19 mouse cellular contexts compared by ENCODE assay signal in the genomic region with DNA sequence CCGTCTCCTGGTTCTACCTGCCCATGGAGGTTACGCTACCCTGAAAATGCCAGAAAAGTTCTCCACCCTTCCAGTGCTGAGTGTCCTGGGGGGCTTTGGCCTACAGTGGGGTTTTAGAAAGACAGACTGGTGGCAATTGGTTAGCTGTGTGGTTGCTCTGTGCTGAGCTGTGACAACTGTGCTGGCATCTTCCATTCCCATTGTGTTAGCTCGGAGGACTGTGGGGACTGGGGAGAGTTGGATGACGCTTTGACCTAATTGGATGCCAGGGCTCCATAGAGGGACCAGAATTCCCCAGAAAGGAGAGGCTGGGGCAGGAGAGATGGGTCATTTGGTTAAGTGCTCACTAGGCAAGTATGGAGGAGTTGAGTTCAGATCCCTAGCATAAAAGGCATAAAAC. TPM values are rescaled to one million over a fixed set of nuclear protein-coding genes. Genes with fewer than 3 reads are reported as not detected.
A peak's percentile ranks its signal among the peaks of the same experiment; 100 is the strongest.
DNase-seq lines count a peak whose midpoint lies in the region; ATAC-seq and TF ChIP-seq lines count a peak whose summit lies in the region.
"Had no signal": no experiment of that assay in that cellular context is flagged by ENCODE, and none has a peak within 500 bp of the region (broad histone marks: within the 10 kb centered on the region; RNA-seq: fewer than 3 reads in every experiment).

No protein-coding gene starts in this region.

- H3K4me3 ChIP-seq in layer of hippocampus, adult 2 months, result no peak overlapping the region
- H3K4me3 ChIP-seq in lung, postnatal 0 days (ENCODE audit: low read depth, low read length), result no peak overlapping the region
- H3K4me3 ChIP-seq in brown adipose tissue, adult 24 weeks (ENCODE audit: insufficient read depth, low read depth, low read length), result no peak overlapping the region
- H3K4me3 ChIP-seq: embryonic facial prominence, embryonic 10.5 days; forebrain, embryonic 13.5 days; heart, adult 2 months; heart, embryonic 15.5 days; hindbrain, embryonic 13.5 days; intestine, embryonic 15.5 days had no signal

- ATAC-seq in lung, postnatal 0 days, result no peak
- ATAC-seq: forebrain, embryonic 13.5 days; forebrain, postnatal 0 days; hindbrain, postnatal 0 days; intestine, embryonic 15.5 days had no signal

- TF ChIP-seq CTCF in layer of hippocampus, adult 2 months (conservative IDR thresholded peaks at IDR 0.05), result no peak
- TF ChIP-seq CTCF in lung, postnatal 0 days (IDR thresholded peaks at IDR 0.05), result no peak

- H3K27ac ChIP-seq in layer of hippocampus, adult 2 months, result peak overlapping the region; percentile 28
- peak overlapping the region; percentile 94; the same call in 1 of the 2 replicates for H3K27ac ChIP-seq in lung, postnatal 0 days (ENCODE audit: low read length)
- peak overlapping the region; percentile 19; the same call in 1 of the 2 replicates for H3K27ac ChIP-seq in brown adipose tissue, adult 24 weeks (replicated peaks; ENCODE audit: low read depth, low read length)
- H3K27ac ChIP-seq: forebrain, embryonic 13.5 days; heart, adult 2 months; hindbrain, embryonic 13.5 days; hindbrain, postnatal 0 days; intestine, embryonic 15.5 days had no signal

- no peaks in the 10 kb centered on the region for H3K27me3 ChIP-seq in lung, postnatal 0 days (replicated peaks; ENCODE audit: insufficient read depth, low read length)
- H3K27me3 ChIP-seq: forebrain, embryonic 13.5 days; heart, embryonic 15.5 days; hindbrain, embryonic 13.5 days; intestine, embryonic 15.5 days had no signal

- TF ChIP-seq EP300 in lung, postnatal 0 days (IDR thresholded peaks at IDR 0.05), result no peak

- peaks cover 40% of the 10 kb centered on the region for H3K4me1 ChIP-seq in lung, postnatal 0 days (ENCODE audit: insufficient read depth, low read depth, low read length)
- peaks cover 28% of the 10 kb centered on the region for H3K4me1 ChIP-seq in brown adipose tissue, adult 24 weeks (ENCODE audit: control insufficient read depth, insufficient read depth, insufficient read length, low read length)

- H3K36me3 ChIP-seq in lung, postnatal 0 days (ENCODE audit: insufficient read depth, low read length), result peaks cover 20% of the 10 kb centered on the region; the same call in 1 of the 2 replicates

- WGBS in lung, postnatal 0 days, result 83% methylated on average over 4 of the region's 4 CpGs

- DNase-seq in layer of hippocampus, adult 2 months (ENCODE audit: low spot score in 2 of 2), result no peak
- DNase-seq in layer of hippocampus, adult 9-10 months (ENCODE audit: low spot score), result no peak
- no peak for DNase-seq in lung, postnatal 0 days (ENCODE audit: low spot score)
- no peak for DNase-seq in lung, postnatal 4 days
- no peak for DNase-seq in right cerebral cortex, postnatal 4 days
- DNase-seq: adrenal gland, postnatal 10 days; cerebellum, adult 8-10 months; forebrain, postnatal 0 days; gastrocnemius, postnatal 14 days; heart, adult 2 months; heart, postnatal 14 days had no signal

- H3K9ac ChIP-seq in lung, postnatal 0 days (replicated peaks; ENCODE audit: low read depth), result no peak overlapping the region
- H3K9ac ChIP-seq: forebrain, embryonic 13.5 days; forebrain, postnatal 0 days; heart, embryonic 15.5 days; hindbrain, embryonic 13.5 days; intestine, embryonic 15.5 days had no signal

- no peaks in the 10 kb centered on the region for H3K9me3 ChIP-seq in lung, postnatal 0 days (ENCODE audit: low read length)
- H3K9me3 ChIP-seq: embryonic facial prominence, embryonic 10.5 days; forebrain, embryonic 13.5 days; heart, embryonic 15.5 days; hindbrain, embryonic 13.5 days; intestine, embryonic 15.5 days had no signal

- H3K4me2 ChIP-seq in lung, postnatal 0 days (replicated peaks; ENCODE audit: low read depth, low read length), result no peak overlapping the region
- H3K4me2 ChIP-seq: forebrain, embryonic 13.5 days; heart, embryonic 11.5 days; heart, embryonic 15.5 days; hindbrain, embryonic 13.5 days; intestine, embryonic 15.5 days had no signal

RNA-seq across cellular contexts. Expression of gene Eva1b, which starts 13.3 kb away (rescaled TPM):
- total RNA-seq in layer of hippocampus, adult 2 months (2021), result 1 to 10 TPM; 3.3 to 3.6 TPM
- polyA plus RNA-seq in lung, postnatal 0 days (2015; fragmentation: Nextera tagmentation; extraction: Ambion mirVana), result 151 TPM in 2 replicates
- 8.6 and 13.5 TPM in 2 replicates for polyA plus RNA-seq in brown adipose tissue, adult 24 weeks (2012; ENCODE audit: insufficient read depth, insufficient read length, missing spikeins)

RNA-seq across cellular contexts. Expression of gene Sh3d21, which starts 29.1 kb away (rescaled TPM):
- under 1 TPM; 0.59 to 0.81 TPM for total RNA-seq in layer of hippocampus, adult 2 months (2021)
- polyA plus RNA-seq in lung, postnatal 0 days (2015; fragmentation: Nextera tagmentation; extraction: Ambion mirVana), result 23.3 and 30.7 TPM in 2 replicates
- polyA plus RNA-seq in brown adipose tissue, adult 24 weeks (2012; ENCODE audit: insufficient read depth, insufficient read length, missing spikeins), result 2.1 and 3.5 TPM in 2 replicates

RNA-seq across cellular contexts. Expression of gene Stk40, which starts 30.5 kb away (rescaled TPM):
- 10 to 100 TPM; 24.8 to 26.6 TPM for total RNA-seq in layer of hippocampus, adult 2 months (2021)
- 26.7 and 30.6 TPM in 2 replicates for polyA plus RNA-seq in lung, postnatal 0 days (2015; fragmentation: Nextera tagmentation; extraction: Ambion mirVana)
- 53.8 and 65.5 TPM in 2 replicates for polyA plus RNA-seq in brown adipose tissue, adult 24 weeks (2012; ENCODE audit: insufficient read depth, insufficient read length, missing spikeins)

RNA-seq across cellular contexts. Expression of gene Lsm10, which starts 37.8 kb away (rescaled TPM):
- total RNA-seq in layer of hippocampus, adult 2 months (2021), result 10 to 100 TPM; 13.4 to 13.8 TPM
- 62.2 and 64.1 TPM in 2 replicates for polyA plus RNA-seq in lung, postnatal 0 days (2015; fragmentation: Nextera tagmentation; extraction: Ambion mirVana)
- 19.2 and 24.1 TPM in 2 replicates for polyA plus RNA-seq in brown adipose tissue, adult 24 weeks (2012; ENCODE audit: insufficient read depth, insufficient read length, missing spikeins)

Comparison
In these comparisons a context has a peak if more than half of its experiments do, and no peak if none do; other contexts are left out.
1. H3K27ac ChIP-seq: peak in every context shown above with its lines; median percentile 94 in lung, postnatal 0 days; 28 in layer of hippocampus, adult 2 months; 19 in brown adipose tissue, adult 24 weeks.
2. RNA of gene Eva1b, which starts 13.3 kb away (polyA plus RNA-seq): 151 TPM in lung, postnatal 0 days; 8.6 to 13.5 TPM in brown adipose tissue, adult 24 weeks; every median in the first group is over 10 times any median in the second.